In genomic region chr10:91297792-91298460, GRCm38 (mm10) we compare ENCODE assay signal across 8 mouse cellular contexts.
DNase-seq lines count a peak whose midpoint lies in the region; ATAC-seq and TF ChIP-seq lines count a peak whose summit lies in the region.

No protein-coding gene starts in this region.

- H3K27ac ChIP-seq in heart, postnatal 0 days (ENCODE audit: low read depth) = no peak overlapping the region
- no peak overlapping the region for H3K27ac ChIP-seq in lung, postnatal 0 days (ENCODE audit: low read length)

- H3K4me2 ChIP-seq in heart, postnatal 0 days (ENCODE audit: low read depth, low read length) = no peak overlapping the region
- H3K4me2 ChIP-seq in lung, postnatal 0 days (replicated peaks; ENCODE audit: low read depth, low read length) = no peak overlapping the region

- TF ChIP-seq CTCF in E14TG2a.4 (conservative IDR thresholded peaks at IDR 0.05; ENCODE audit: low read length) = peak; percentile 60
- TF ChIP-seq CTCF in heart, postnatal 0 days (IDR thresholded peaks at IDR 0.05; ENCODE audit: low read depth) = peak; percentile 87
- TF ChIP-seq CTCF in lung, postnatal 0 days (IDR thresholded peaks at IDR 0.05) = peak; percentile 80

- no peak overlapping the region for H3K9ac ChIP-seq in heart, postnatal 0 days (replicated peaks; ENCODE audit: low read depth, low read length)
- H3K9ac ChIP-seq in lung, postnatal 0 days (replicated peaks; ENCODE audit: low read depth) = no peak overlapping the region

- 34% methylated on average over 9 of the region's 9 CpGs for WGBS in heart, postnatal 0 days
- WGBS in large intestine, adult 2 months = 35% methylated on average over 9 of the region's 9 CpGs
- 32% methylated on average over 9 of the region's 9 CpGs for WGBS in lung, postnatal 0 days

- no peaks in the 10 kb centered on the region for H3K9me3 ChIP-seq in E14TG2a.4 (ENCODE audit: low read length)
- no peaks in the 10 kb centered on the region for H3K9me3 ChIP-seq in heart, postnatal 0 days (replicated peaks; ENCODE audit: control insufficient read depth, low read length)
- no peaks in the 10 kb centered on the region for H3K9me3 ChIP-seq in lung, postnatal 0 days (ENCODE audit: low read length)

- H3K27me3 ChIP-seq in E14TG2a.4 (ENCODE audit: insufficient read depth, low read length) = no peaks in the 10 kb centered on the region
- H3K27me3 ChIP-seq in heart, postnatal 0 days (ENCODE audit: control insufficient read depth, insufficient read depth, low read length) = no peaks in the 10 kb centered on the region
- H3K27me3 ChIP-seq in lung, postnatal 0 days (replicated peaks; ENCODE audit: insufficient read depth, low read length) = no peaks in the 10 kb centered on the region

- ATAC-seq in heart, postnatal 0 days (ENCODE audit: insufficient read depth, low read depth) = no peak; the same call in 1 of the 2 replicates
- ATAC-seq in lung, postnatal 0 days = no peak
- no peak for ATAC-seq in megakaryocyte-erythroid progenitor cell, adult 5-6 weeks (replicated peaks; ENCODE audit: low FRiP score, low TSS enrichment, poor library complexity, severe bottlenecking)

- TF ChIP-seq EP300 in heart, postnatal 0 days (IDR thresholded peaks at IDR 0.05; ENCODE audit: low read depth) = no peak
- no peak for TF ChIP-seq EP300 in lung, postnatal 0 days (IDR thresholded peaks at IDR 0.05)

- DNase-seq in MN1 (ENCODE audit: low spot score) = peak; percentile 58
- peak; percentile 41 to 71 for DNase-seq in cerebellum, postnatal 4 days (ENCODE audit: low spot score in 2 of 2)
- DNase-seq in heart, postnatal 0 days (ENCODE audit: low spot score) = peak; percentile 34
- DNase-seq in large intestine, adult 2 months (ENCODE audit: low read depth, low spot score) = peak; percentile 8
- DNase-seq in lung, postnatal 0 days (ENCODE audit: low spot score) = peak; percentile 41
- peak; percentile 65 to 79 for DNase-seq in right cerebral cortex, postnatal 10 days (ENCODE audit: low spot score in 2 of 2)

- no peaks in the 10 kb centered on the region for H3K4me1 ChIP-seq in E14TG2a.4 (replicated peaks; ENCODE audit: low read depth, low read length)
- H3K4me1 ChIP-seq in heart, postnatal 0 days (ENCODE audit: control insufficient read depth, insufficient read depth) = peaks cover 11% of the 10 kb centered on the region; the same call in 1 of the 2 replicates
- no peaks in the 10 kb centered on the region for H3K4me1 ChIP-seq in lung, postnatal 0 days (ENCODE audit: insufficient read depth, low read depth, low read length)

- H3K36me3 ChIP-seq in E14TG2a.4 (ENCODE audit: insufficient read depth, low read length) = no peaks in the 10 kb centered on the region
- H3K36me3 ChIP-seq in heart, postnatal 0 days (replicated peaks; ENCODE audit: control insufficient read depth, insufficient read depth, low read length) = no peaks in the 10 kb centered on the region
- no peaks in the 10 kb centered on the region for H3K36me3 ChIP-seq in lung, postnatal 0 days (ENCODE audit: insufficient read depth, low read length)

- no peak overlapping the region for H3K4me3 ChIP-seq in E14TG2a.4 (replicated peaks; ENCODE audit: low read length)
- no peak overlapping the region for H3K4me3 ChIP-seq in heart, postnatal 0 days (ENCODE audit: low read depth, low read length)
- H3K4me3 ChIP-seq in lung, postnatal 0 days (ENCODE audit: low read depth, low read length) = no peak overlapping the region

Comparison
In these comparisons a context has a peak if more than half of its experiments do, and no peak if none do; other contexts are left out.
1. DNase-seq: peak in every context shown above with its lines; median percentile 72 in right cerebral cortex, postnatal 10 days; 58 in MN1; 56 in cerebellum, postnatal 4 days; 41 in lung, postnatal 0 days; 34 in heart, postnatal 0 days; 8 in large intestine, adult 2 months.